Mouse (Mus musculus) liver, adult 2 months (tissue): ENCODE measurements at regions not wholly inside any gene's neighbourhood (a gene's known extent, or its start where the extent isn't known, plus 50 kb on each side); places are given as distances from the start of the nearest gene placed in this dataset.

Source experiments
- DNase-seq: peaks from one replicate; pipeline ENCODE4 v3.0.0-alpha.2; 2011; ENCODE audit warnings: low read depth, low spot score; ENCODE audit errors: extremely low read depth
- H3K27ac ChIP-seq: fragments of 200-500 bp; replicated peaks from 2 replicates; pipeline ENCODE4 v1.5.1; 2012; ENCODE audit warnings: low read depth, mild to moderate bottlenecking, control low read depth, inconsistent platforms, low read length; ENCODE audit not compliant: insufficient read depth
- H3K27me3 ChIP-seq: fragments of 200-500 bp; 2 replicates; pipeline ENCODE4 v1.6.1; 2012; ENCODE audit warnings: mild to moderate bottlenecking, moderate library complexity, low read length, inconsistent platforms; ENCODE audit not compliant: control insufficient read depth, insufficient read depth
- H3K36me3 ChIP-seq: fragments of 200-500 bp; 2 replicates; pipeline ENCODE4 v1.6.1; 2012; ENCODE audit warnings: low read length, inconsistent platforms; ENCODE audit not compliant: control insufficient read depth, insufficient read depth
- H3K4me1 ChIP-seq: fragments of 200-500 bp; 2 replicates; pipeline ENCODE4 v1.6.1; 2011; ENCODE audit warnings: low read length; ENCODE audit not compliant: control insufficient read depth, insufficient read depth
- H3K4me3 ChIP-seq: fragments of 200-500 bp; 2 replicates; pipeline ENCODE4 v1.5.1; 2011; ENCODE audit warnings: low read depth, mild to moderate bottlenecking, control low read depth, low read length, moderate library complexity; ENCODE audit not compliant: insufficient read depth
- H3K79me2 ChIP-seq: fragments of 200-500 bp; 2 replicates; pipeline ENCODE4 v1.6.1; 2012; ENCODE audit warnings: inconsistent platforms, mild to moderate bottlenecking, low read length, moderate library complexity; ENCODE audit not compliant: control insufficient read depth, insufficient read depth
- H3K9ac ChIP-seq: fragments of 200-500 bp; 2 replicates; pipeline ENCODE4 v1.6.1; 2012; ENCODE audit warnings: low read depth, mild to moderate bottlenecking, control low read depth, inconsistent platforms, low read length
- CTCF ChIP-seq: fragments of 200-500 bp; IDR thresholded peaks from 2 replicates; pipeline ENCODE4 v1.5.1; 2011; ENCODE audit warnings: low read depth, low read length, control low read depth
- POLR2A ChIP-seq: fragments of 200-500 bp; IDR thresholded peaks from 2 replicates; pipeline ENCODE4 v1.6.1; 2011; ENCODE audit warnings: low read length, control low read depth; ENCODE audit not compliant: insufficient read depth; ENCODE audit errors: extremely low read depth
- WGBS: fragments of 180-500 bp; shearing (Covaris S2); methylation state at CpG from one replicate; pipeline ENCODE4 v1.1.7; 2018; 5-methylcytosine and 5-hydroxymethylcytosine counted together

DNA sequence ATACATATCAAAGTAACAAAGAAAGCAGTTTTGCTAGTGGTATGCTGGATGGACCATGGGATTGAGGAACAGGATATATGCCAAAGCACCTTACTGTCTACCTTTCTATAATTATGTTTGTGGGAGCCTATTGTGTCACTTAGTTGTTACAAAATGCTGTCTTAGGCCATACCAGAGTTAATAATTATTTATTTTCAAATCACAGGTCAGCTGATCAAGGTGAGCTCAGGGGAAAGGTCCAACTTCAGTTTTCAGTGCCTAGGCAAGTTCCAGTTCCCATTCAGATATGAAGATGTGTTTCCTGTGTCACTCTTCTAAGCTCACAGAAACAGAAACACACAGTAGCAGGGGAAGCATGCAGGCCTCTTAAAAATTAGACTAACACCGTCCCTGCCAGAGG lies 75.5 kb upstream of the Ell2 start:
- DNase-seq: peak; percentile 93
- no peak overlapping the region for H3K4me3 ChIP-seq
- H3K4me1 ChIP-seq: peaks cover 8% of the 10 kb centered on the region; the same call in 1 of the 2 replicates
- 81% methylated on average over 1 of the region's 1 CpGs for WGBS
- H3K79me2 ChIP-seq: no peaks in the 10 kb centered on the region
- H3K27me3 ChIP-seq: no peaks in the 10 kb centered on the region
- H3K9ac ChIP-seq: no peak overlapping the region
- TF ChIP-seq CTCF (no peak), POLR2A (no peak)
- peak overlapping the region; percentile 96 for H3K27ac ChIP-seq
- no peaks in the 10 kb centered on the region for H3K36me3 ChIP-seq

- Histone ChIP-seq H3K27ac (no peak overlapping the region), H3K4me3 (no peak overlapping the region), H3K36me3 (no peaks in the 10 kb centered on the region), H3K9ac (no peak overlapping the region), H3K4me1 (peaks cover 1% of the 10 kb centered on the region; the same call in 1 of the 2 replicates), H3K79me2 (no peaks in the 10 kb centered on the region), H3K27me3 (no peaks in the 10 kb centered on the region)
- DNase-seq: no peak
- TF ChIP-seq CTCF (no peak), POLR2A (no peak)
- 82% methylated on average over 1 of the region's 1 CpGs for whole genome bisulfite sequencing
These were observed 59.0 kb upstream of the Ell2 start for GRCm38 (mm10) chr13:75647513-75647912.

- WGBS: 34% methylated on average over 3 of the region's 3 CpGs
- Histone ChIP-seq H3K4me3 (no peak overlapping the region), H3K79me2 (no peaks in the 10 kb centered on the region), H3K9ac (no peak overlapping the region), H3K36me3 (no peaks in the 10 kb centered on the region), H3K27me3 (no peaks in the 10 kb centered on the region), H3K27ac (no peak overlapping the region), H3K4me1 (peaks cover 2% of the 10 kb centered on the region; the same call in 1 of the 2 replicates)
- TF ChIP-seq CTCF: no peak
- TF ChIP-seq POLR2A: no peak
- DNase-seq: peak; percentile 82
These were observed 54.6 kb upstream of the Ell2 start for GRCm38 (mm10) chr13:75651941-75652340.

GRCm38 (mm10) chr13:75652966-75653365 lies 53.6 kb upstream of the Ell2 start:
- Histone ChIP-seq H3K36me3 (no peaks in the 10 kb centered on the region), H3K79me2 (no peaks in the 10 kb centered on the region), H3K4me1 (peaks cover 2% of the 10 kb centered on the region; the same call in 1 of the 2 replicates), H3K4me3 (no peak overlapping the region), H3K27me3 (no peaks in the 10 kb centered on the region), H3K27ac (peak overlapping the region; percentile 95), H3K9ac (peak overlapping the region; percentile 57; the same call in 1 of the 2 replicates)
- WGBS: 11% methylated on average over 2 of the region's 2 CpGs
- TF ChIP-seq CTCF: no peak
- peak; percentile 99 for DNase-seq
